In the genomic region with DNA sequence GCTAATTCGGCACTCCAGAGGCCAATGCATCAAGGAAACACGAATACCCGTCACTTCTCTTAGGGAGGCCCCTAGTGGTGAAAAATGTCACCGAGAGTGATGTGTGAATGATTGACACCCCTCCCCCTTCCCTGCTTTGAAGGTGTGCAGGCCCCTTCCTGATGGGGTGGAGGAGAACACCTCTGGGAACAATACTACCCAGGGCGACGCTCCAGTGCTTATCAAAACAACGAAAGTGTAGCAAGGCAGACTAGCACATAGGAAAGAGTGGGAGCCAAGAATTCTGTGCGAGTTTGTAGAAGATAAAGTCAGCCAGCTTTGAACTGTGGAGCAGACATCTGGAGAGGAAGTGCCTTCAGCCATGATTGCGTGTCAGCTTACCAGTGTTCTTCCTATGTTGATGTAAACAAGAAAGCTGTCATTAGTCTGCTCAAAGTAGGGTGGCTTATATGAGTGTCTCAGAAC, we compare ENCODE assay signal across 8 mouse cellular contexts. TPM values are rescaled to one million over a fixed set of nuclear protein-coding genes. Genes with fewer than 3 reads are reported as not detected.
A peak's percentile ranks its signal among the peaks of the same experiment; 100 is the strongest.
DNase-seq lines count a peak whose midpoint lies in the region; ATAC-seq and TF ChIP-seq lines count a peak whose summit lies in the region.

No protein-coding gene starts in this region.

- no peak overlapping the region for H3K9ac ChIP-seq in forebrain, postnatal 0 days
- H3K9ac ChIP-seq in forebrain, embryonic 15.5 days (replicated peaks): no peak overlapping the region
- no peak overlapping the region for H3K9ac ChIP-seq in heart, embryonic 15.5 days
- H3K9ac ChIP-seq in liver, embryonic 12.5 days: no peak overlapping the region

- intact Hi-C loops in left cerebral cortex, postnatal 4 days (cut with DNase I): no loop called here

- peak; percentile 55 for TF ChIP-seq CTCF in forebrain, postnatal 0 days (IDR thresholded peaks at IDR 0.05; ENCODE audit: low read depth)

- no peak overlapping the region for H3K4me2 ChIP-seq in forebrain, postnatal 0 days (ENCODE audit: low read depth)
- H3K4me2 ChIP-seq in forebrain, embryonic 15.5 days (replicated peaks): no peak overlapping the region
- no peak overlapping the region for H3K4me2 ChIP-seq in heart, embryonic 15.5 days
- peak overlapping the region; percentile 15; the same call in 1 of the 2 replicates for H3K4me2 ChIP-seq in liver, embryonic 12.5 days

- WGBS in forebrain, postnatal 0 days: 40% methylated on average over 9 of the region's 9 CpGs
- 37% methylated on average over 9 of the region's 9 CpGs for WGBS in forebrain, embryonic 15.5 days
- 7% methylated on average over 9 of the region's 9 CpGs for WGBS in heart, embryonic 15.5 days
- 11% methylated on average over 9 of the region's 9 CpGs for WGBS in liver, embryonic 12.5 days (ENCODE audit: insufficient replicate concordance)

- no peak for DNase-seq in forebrain, postnatal 0 days
- DNase-seq in adipocyte (ENCODE audit: low spot score): peak; percentile 13
- DNase-seq in spleen, adult 18-20 months: peak; percentile 10 to 55
- no peak for DNase-seq in left cerebral cortex, postnatal 4 days
- no peak for DNase-seq in MN1 (ENCODE audit: low spot score)

- H3K4me3 ChIP-seq in forebrain, postnatal 0 days (ENCODE audit: low read depth, low read length): no peak overlapping the region
- no peak overlapping the region for H3K4me3 ChIP-seq in forebrain, embryonic 15.5 days
- no peak overlapping the region for H3K4me3 ChIP-seq in heart, embryonic 15.5 days
- no peak overlapping the region for H3K4me3 ChIP-seq in liver, embryonic 12.5 days

- no peak overlapping the region for H3K27ac ChIP-seq in forebrain, postnatal 0 days (ENCODE audit: low read depth, low read length)
- H3K27ac ChIP-seq in forebrain, embryonic 15.5 days (replicated peaks): no peak overlapping the region
- peak overlapping the region; percentile 47 for H3K27ac ChIP-seq in heart, embryonic 15.5 days
- peak overlapping the region; percentile 70 for H3K27ac ChIP-seq in liver, embryonic 12.5 days

- H3K36me3 ChIP-seq in forebrain, postnatal 0 days (ENCODE audit: insufficient read depth): no peaks in the 10 kb centered on the region
- H3K36me3 ChIP-seq in forebrain, embryonic 15.5 days: no peaks in the 10 kb centered on the region
- H3K36me3 ChIP-seq in heart, embryonic 15.5 days: no peaks in the 10 kb centered on the region
- H3K36me3 ChIP-seq in liver, embryonic 12.5 days: no peaks in the 10 kb centered on the region

- no peaks in the 10 kb centered on the region for H3K4me1 ChIP-seq in forebrain, postnatal 0 days (ENCODE audit: insufficient read depth)
- no peaks in the 10 kb centered on the region for H3K4me1 ChIP-seq in forebrain, embryonic 15.5 days
- H3K4me1 ChIP-seq in heart, embryonic 15.5 days (replicated peaks): peaks cover 36% of the 10 kb centered on the region
- peaks cover 75% of the 10 kb centered on the region for H3K4me1 ChIP-seq in liver, embryonic 12.5 days

- 0 out of 2 replicates have a peak, but pooled peaks have one; percentile 16 for ATAC-seq in forebrain, postnatal 0 days
- no peak for ATAC-seq in forebrain, embryonic 15.5 days (replicated peaks)
- ATAC-seq in heart, embryonic 15.5 days (replicated peaks; ENCODE audit: insufficient number of reproducible peaks, insufficient read depth, low FRiP score, low read depth): peak; percentile 41; the same call in 1 of the 2 replicates
- peak; percentile 28 for ATAC-seq in liver, embryonic 12.5 days

- H3K9me3 ChIP-seq in forebrain, postnatal 0 days (ENCODE audit: low read length): no peaks in the 10 kb centered on the region
- H3K9me3 ChIP-seq in forebrain, embryonic 15.5 days: no peaks in the 10 kb centered on the region
- H3K9me3 ChIP-seq in heart, embryonic 15.5 days (replicated peaks): no peaks in the 10 kb centered on the region
- H3K9me3 ChIP-seq in liver, embryonic 12.5 days (replicated peaks): no peaks in the 10 kb centered on the region

- no peaks in the 10 kb centered on the region for H3K27me3 ChIP-seq in forebrain, postnatal 0 days (ENCODE audit: insufficient read depth, low read length)
- no peaks in the 10 kb centered on the region for H3K27me3 ChIP-seq in forebrain, embryonic 15.5 days
- no peaks in the 10 kb centered on the region for H3K27me3 ChIP-seq in heart, embryonic 15.5 days
- no peaks in the 10 kb centered on the region for H3K27me3 ChIP-seq in liver, embryonic 12.5 days (replicated peaks)

RNA-seq across cellular contexts. Expression of a gene that starts 50.9 kb away (rescaled TPM):
- 10.8 and 10.9 TPM in 2 replicates for total RNA-seq in forebrain, postnatal 0 days (2014; rRNA removed)
- 11.8 and 16.5 TPM in 2 replicates for polyA plus RNA-seq in forebrain, postnatal 0 days (2015; fragmentation: Nextera tagmentation; extraction: Ambion mirVana)
- 12.1 and 13.0 TPM in 2 replicates for polyA plus RNA-seq in forebrain, embryonic 15.5 days (2015; fragmentation: Nextera tagmentation; extraction: Ambion mirVana)
- 50.9 and 54.1 TPM in 2 replicates for polyA plus RNA-seq in heart, embryonic 15.5 days (2015; fragmentation: Nextera tagmentation; extraction: Ambion mirVana)
- 31.7 and 33.5 TPM in 2 replicates for polyA plus RNA-seq in liver, embryonic 12.5 days (2016; fragmentation: Nextera tagmentation; extraction: Ambion mirVana)
- 10 to 100 TPM; 14.1 TPM for total RNA-seq in left cerebral cortex, postnatal 4 days (2021)

Comparison
In these comparisons a context has a peak if more than half of its experiments do, and no peak if none do; other contexts are left out.
1. DNase-seq: peak in adipocyte (single experiment) and spleen, adult 18-20 months (2 of 2); none in forebrain, postnatal 0 days (single experiment), left cerebral cortex, postnatal 4 days (single experiment) and MN1 (single experiment).
2. H3K27ac ChIP-seq: peak in heart, embryonic 15.5 days (single experiment) and liver, embryonic 12.5 days (single experiment); none in forebrain, postnatal 0 days (single experiment) and forebrain, embryonic 15.5 days (single experiment).